Mouse (Mus musculus) CH12.LX (cell line): Measurements from ENCODE around the gene 2310030G06Rik. TPM values are rescaled to one million over a fixed set of nuclear protein-coding genes. Genes with fewer than 3 reads are reported as not detected.
A peak's percentile ranks its signal among the peaks of the same experiment; 100 is the strongest.

Source experiments
- DNase-seq: peaks from one replicate; pipeline ENCODE4 v3.0.0-alpha.2; 2013; ENCODE audit errors: extremely low read depth
- H3K27ac ChIP-seq: 2 replicates; pipeline ENCODE4 v1.5.1; 2012; ENCODE audit warnings: low read depth, mild to moderate bottlenecking, control low read depth, moderate library complexity; ENCODE audit not compliant: insufficient read depth
- H3K27me3 ChIP-seq: replicated peaks from 2 replicates; pipeline ENCODE3; 2012; ENCODE audit warnings: inconsistent platforms
- H3K36me3 ChIP-seq, 2 experiments: replicated peaks in 1 of 2; 2 replicates each; pipeline versions ENCODE3 to v1.6.1; 2012; ENCODE audit warnings: inconsistent platforms in 1 of 2, low read length in 1 of 2, mild to moderate bottlenecking in 1 of 2, mixed read lengths in 1 of 2, moderate library complexity in 1 of 2; ENCODE audit not compliant: control insufficient read depth in 1 of 2, insufficient read depth in 1 of 2
- H3K4me1 ChIP-seq, 2 experiments: 2 replicates each; pipeline ENCODE4 v1.6.1; 2012; ENCODE audit warnings: inconsistent platforms in 1 of 2, moderate library complexity in 1 of 2; ENCODE audit not compliant: insufficient read depth in 2 of 2, control insufficient read depth in 1 of 2
- H3K4me2 ChIP-seq: 2 replicates; pipeline ENCODE4 v1.6.1; 2012; ENCODE audit warnings: low read depth, mild to moderate bottlenecking, control low read depth; ENCODE audit not compliant: poor library complexity, insufficient read depth, severe bottlenecking
- H3K4me3 ChIP-seq, 3 experiments: fragments of 150-350 bp in 1 of 3; sonication (generic) in 1 of 3; replicated peaks in 1 of 3; 2 replicates each; pipeline versions ENCODE3 to v1.5.1; 2011 to 2012; ENCODE audit warnings: low read depth in 2 of 3, low read length in 2 of 3, mild to moderate bottlenecking in 2 of 3, moderate library complexity in 2 of 3, control low read depth in 1 of 3, improper control_type of control experiment in 1 of 3, inconsistent platforms in 1 of 3, mixed read lengths in 1 of 3; ENCODE audit not compliant: poor library complexity in 1 of 3
- H3K79me2 ChIP-seq: replicated peaks from 2 replicates; pipeline ENCODE4 v1.6.1; 2012; ENCODE audit warnings: mild to moderate bottlenecking, moderate library complexity; ENCODE audit not compliant: control insufficient read depth, poor library complexity, insufficient read depth, severe bottlenecking; ENCODE audit errors: extremely low read depth
- H3K9ac ChIP-seq: 2 replicates; pipeline ENCODE4 v1.6.1; 2012; ENCODE audit warnings: low read depth, mild to moderate bottlenecking, control low read depth, moderate library complexity; ENCODE audit not compliant: insufficient read depth
- H3K9me3 ChIP-seq: replicated peaks from 2 replicates; pipeline ENCODE3; 2012; ENCODE audit warnings: low read length, inconsistent platforms, mixed read lengths
- CTCF ChIP-seq, 2 experiments: IDR thresholded peaks in 1 of 2; conservative IDR thresholded peaks in 1 of 2; 2 replicates each; pipeline ENCODE4 v1.5.1; 2011 to 2012; ENCODE audit warnings: low read depth in 2 of 2, low read length in 2 of 2, improper control_type of control experiment in 1 of 2, inconsistent platforms in 1 of 2, mild to moderate bottlenecking in 1 of 2, moderate library complexity in 1 of 2
- EP300 ChIP-seq: IDR thresholded peaks from 2 replicates; pipeline ENCODE4 v1.6.1; 2011; ENCODE audit warnings: low read length, improper control_type of control experiment
- ETS1 ChIP-seq: conservative IDR thresholded peaks from 2 replicates; pipeline ENCODE4 v1.6.1; 2012; ENCODE audit warnings: low read depth, mild to moderate bottlenecking, inconsistent platforms, low read length, improper control_type of control experiment, moderate library complexity
- IRF4 ChIP-seq: IDR thresholded peaks from 2 replicates; pipeline ENCODE4 v1.6.1; 2014; ENCODE audit warnings: low read depth, mild to moderate bottlenecking, inconsistent platforms, low read length, improper control_type of control experiment
- MAX ChIP-seq: IDR thresholded peaks from 2 replicates; pipeline ENCODE4 v1.6.1; 2011; ENCODE audit warnings: low read length, improper control_type of control experiment
- NELFE ChIP-seq: IDR thresholded peaks from 2 replicates; pipeline ENCODE4 v1.6.1; 2011; ENCODE audit warnings: low read depth, low read length, improper control_type of control experiment
- NRF1 ChIP-seq: IDR thresholded peaks from 2 replicates; pipeline ENCODE4 v1.6.1; 2014; ENCODE audit warnings: low read depth, mild to moderate bottlenecking, inconsistent platforms, low read length, improper control_type of control experiment, moderate library complexity
- RCOR1 ChIP-seq: conservative IDR thresholded peaks from 2 replicates; pipeline ENCODE4 v1.6.1; 2012; ENCODE audit warnings: low read depth, mild to moderate bottlenecking, inconsistent platforms, low read length, improper control_type of control experiment
- UBTF ChIP-seq: IDR thresholded peaks from 2 replicates; pipeline ENCODE4 v1.6.1; 2012; ENCODE audit warnings: low read depth, mild to moderate bottlenecking, inconsistent platforms, low read length, improper control_type of control experiment, moderate library complexity
- ZKSCAN1 ChIP-seq: IDR thresholded peaks from 2 replicates; pipeline ENCODE4 v1.6.1; 2012; ENCODE audit warnings: low read depth, inconsistent platforms, low read length, improper control_type of control experiment, borderline replicate concordance
- ZNF384 ChIP-seq: IDR thresholded peaks from 2 replicates; pipeline ENCODE4 v1.6.1; 2012; ENCODE audit warnings: low read depth, low read length, improper control_type of control experiment, inconsistent platforms
- dilution Hi-C: fragments of 300-500 bp; cut with MboI; formaldehyde crosslinking; loops from 2 replicates; pipeline ENCODE4 v1.14.3; 2020; ENCODE audit warnings: low sequenced_read_pairs; ENCODE audit not compliant: extremely low pct_unique_long_range_greater_than_20kb, extremely low pct_ligation_motif_present
- in situ Hi-C: fragments of 300-500 bp; cut with MboI; formaldehyde crosslinking; loops from 3 replicates; pipeline ENCODE4 v1.14.3; 2019; ENCODE audit warnings: low sequenced_read_pairs, low pct_ligation_motif_present, low pct_unique_long_range_greater_than_20kb, mixed read lengths
- polyA plus RNA-seq: library from polyadenylated mRNA; unstranded; fragments of >175 nt; gene quantifications from 2 replicates; pipeline ENCODE4 v1.2.1, GENCODE M21; 2012; ENCODE audit warnings: low read depth; ENCODE audit not compliant: insufficient read length
- total RNA-seq, 2 experiments: library from RNA; depleted of rRNA; stranded (reverse); fragments of 300-350 nt in 1 of 2; fragments of >200 nt in 1 of 2; gene quantifications; 2 replicates each; pipeline ENCODE4 v1.2.3; 2012 to 2014

Gene 2310030G06Rik
- total and polyA plus RNA-seq, 3 experiments: not detected

DNA sequence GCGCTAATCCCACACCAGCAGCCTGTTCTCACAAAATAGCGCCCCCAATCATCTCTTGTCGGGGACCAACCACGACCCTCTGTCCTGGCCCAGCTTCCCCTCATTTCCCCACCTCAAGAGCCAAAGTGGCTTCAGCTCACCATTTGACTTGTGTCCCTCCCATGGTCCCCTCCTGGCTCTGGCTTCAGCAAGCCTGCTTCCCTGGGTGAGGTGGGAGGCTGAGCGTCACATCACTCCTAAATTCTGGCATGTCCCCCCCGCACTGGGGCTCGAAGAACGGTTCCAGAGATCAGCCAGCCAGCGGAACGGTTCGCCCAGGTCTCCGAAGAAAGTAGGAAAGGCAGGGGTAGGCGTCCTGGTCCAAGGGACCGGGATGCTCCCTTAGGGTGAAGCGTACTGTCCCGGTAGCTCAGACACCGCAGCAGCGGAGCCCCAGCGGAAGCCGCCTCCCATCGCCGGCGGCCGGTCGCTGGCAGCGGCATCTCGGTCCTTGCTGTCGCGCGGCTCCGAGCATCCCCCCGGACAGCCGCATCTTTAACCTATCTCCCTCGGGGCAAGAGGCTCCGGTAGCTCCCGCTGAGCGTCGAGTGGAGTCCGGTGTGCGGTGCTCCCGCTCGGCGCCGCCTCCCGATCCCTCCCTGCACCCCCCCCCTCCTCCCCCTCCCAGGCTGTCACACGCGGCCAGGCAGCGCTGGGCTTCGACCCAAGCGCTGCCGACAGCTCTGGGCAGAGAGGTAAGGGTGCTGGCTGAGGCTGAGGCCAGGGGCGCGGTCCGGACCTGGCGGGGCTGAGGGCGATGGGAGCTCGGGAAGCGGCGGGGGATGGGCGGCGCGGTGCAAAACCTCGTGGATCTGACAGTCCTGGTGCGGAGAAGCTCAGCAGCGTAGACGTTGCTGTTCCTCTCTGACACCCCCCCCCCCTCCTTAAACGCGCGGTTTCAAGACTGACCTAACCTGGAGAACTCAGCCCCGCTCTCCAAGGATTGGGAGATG is 47.6 kb downstream of the 2310030G06Rik start:
- peak; percentile 66; the same call in 1 of the 2 replicates for TF ChIP-seq UBTF
- no peak for TF ChIP-seq CTCF (conservative IDR thresholded peaks at IDR 0.05 in 1 of 2, IDR thresholded peaks at IDR 0.05 in 1 of 2; ENCODE audit: low read depth in 2 of 2, low read length in 2 of 2)
- H3K27ac ChIP-seq: no peak overlapping the region
- DNase-seq: no peak
- no peaks in the 10 kb centered on the region for H3K79me2 ChIP-seq
- dilution Hi-C loops: no loop called here
- H3K4me2 ChIP-seq: peak overlapping the region; percentile 48
- in situ Hi-C loops: no loop called here
- peaks cover 47% of the 10 kb centered on the region for H3K27me3 ChIP-seq
- no peaks in the 10 kb centered on the region for H3K9me3 ChIP-seq
- peaks cover 2 to 5% of the 10 kb centered on the region in 2 experiments; a peak in 3 of 4 replicates for H3K4me1 ChIP-seq
- no peak overlapping the region for H3K9ac ChIP-seq
- peak overlapping the region in 2 of 3 experiments; percentile 17 to 29 for H3K4me3 ChIP-seq
- H3K36me3 ChIP-seq: no peaks in the 10 kb centered on the region

DNA sequence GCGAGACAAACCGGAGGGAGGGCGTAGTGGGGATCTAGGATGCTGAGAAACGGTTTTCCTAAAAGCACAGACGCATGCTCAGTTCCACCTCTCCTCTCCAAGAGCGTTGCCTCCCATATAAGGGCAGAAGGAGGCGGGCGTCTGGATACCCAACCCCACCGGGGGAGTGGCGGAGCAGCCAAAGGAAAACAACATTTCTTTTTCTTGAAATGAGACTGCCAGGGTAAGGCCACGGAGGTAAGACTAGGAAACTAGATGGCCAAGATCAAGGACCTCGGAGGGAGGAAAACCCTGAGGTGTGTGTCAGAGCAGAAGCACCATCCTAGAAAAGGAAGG is 48.7 kb downstream of the 2310030G06Rik start:
- Histone ChIP-seq H3K4me1 (peaks cover 3 to 5% of the 10 kb centered on the region in 2 experiments; a peak in 3 of 4 replicates), H3K9ac (no peak overlapping the region), H3K4me2 (peak overlapping the region; percentile 59; the same call in 1 of the 2 replicates), H3K27me3 (peaks cover 43% of the 10 kb centered on the region), H3K36me3 (no peaks in the 10 kb centered on the region), H3K27ac (no peak overlapping the region), H3K9me3 (no peaks in the 10 kb centered on the region), H3K79me2 (no peaks in the 10 kb centered on the region), H3K4me3 (no peak overlapping the region)
- dilution Hi-C loops: no loop called here
- TF ChIP-seq NELFE: no peak
- 0 out of 2 replicates have a peak, but pooled peaks have one; percentile 33 for TF ChIP-seq IRF4
- TF ChIP-seq EP300: no peak
- no peak for TF ChIP-seq ZNF384
- TF ChIP-seq NRF1: peak; percentile 79
- no peak for TF ChIP-seq MAX
- TF ChIP-seq UBTF: no peak
- TF ChIP-seq ETS1: no peak
- TF ChIP-seq RCOR1: no peak
- TF ChIP-seq ZKSCAN1: no peak
- peak; percentile 38 for DNase-seq
- in situ Hi-C loops: no loop called here
